Mouse (Mus musculus): ENCODE measurements at regions not wholly inside any gene's neighbourhood (a gene's known extent, or its start where the extent isn't known, plus 50 kb on each side); places are given as distances from the start of the nearest gene placed in this dataset.

- no peak for ATAC-seq
- Histone ChIP-seq H3K27me3 (ENCODE audit: insufficient read depth, low read length) (no peaks in the 10 kb centered on the region), H3K4me2 (ENCODE audit: low read depth, low read length) (no peak overlapping the region), H3K9ac (replicated peaks; ENCODE audit: low read length) (no peak overlapping the region), H3K9me3 (ENCODE audit: low read length) (peaks cover 8% of the 10 kb centered on the region), H3K36me3 (ENCODE audit: insufficient read depth, low read length) (no peaks in the 10 kb centered on the region), H3K27ac (no peak overlapping the region), H3K4me1 (ENCODE audit: insufficient read depth, low read length) (no peaks in the 10 kb centered on the region), H3K4me3 (ENCODE audit: low read length) (no peak overlapping the region)
- TF ChIP-seq CTCF (IDR thresholded peaks at IDR 0.05; ENCODE audit: low read depth), result no peak
- DNase-seq (ENCODE audit: low spot score), result no peak
- WGBS, result 65% methylated on average over 12 of the region's 12 CpGs
Observed at GRCm38 (mm10) chr2:169099678-169100077, 144.3 kb upstream of the Zfp64 start.

GRCm38 (mm10) chr2:169098591-169098990 is 143.2 kb upstream of the Zfp64 start:
- Histone ChIP-seq H3K4me1 (ENCODE audit: insufficient read depth, low read length) (no peaks in the 10 kb centered on the region), H3K9ac (replicated peaks; ENCODE audit: low read length) (no peak overlapping the region), H3K27me3 (ENCODE audit: insufficient read depth, low read length) (no peaks in the 10 kb centered on the region), H3K4me2 (ENCODE audit: low read depth, low read length) (no peak overlapping the region), H3K9me3 (ENCODE audit: low read length) (peaks cover 8% of the 10 kb centered on the region), H3K4me3 (ENCODE audit: low read length) (no peak overlapping the region), H3K36me3 (ENCODE audit: insufficient read depth, low read length) (no peaks in the 10 kb centered on the region), H3K27ac (no peak overlapping the region)
- 88% methylated on average over 6 of the region's 6 CpGs for WGBS
- ATAC-seq (no peak), DNase-seq (ENCODE audit: low spot score) (no peak)
- TF ChIP-seq CTCF (IDR thresholded peaks at IDR 0.05; ENCODE audit: low read depth), result no peak

GRCm38 (mm10) chr2:169094011-169094754 is 138.8 kb upstream of the Zfp64 start:
- no peaks in the 10 kb centered on the region for H3K4me1 ChIP-seq (ENCODE audit: insufficient read depth, low read length)
- H3K4me3 ChIP-seq (ENCODE audit: low read length), result no peak overlapping the region
- H3K9ac ChIP-seq (replicated peaks; ENCODE audit: low read length), result no peak overlapping the region
- peaks cover 4% of the 10 kb centered on the region; the same call in 1 of the 2 replicates for H3K9me3 ChIP-seq (ENCODE audit: low read length)
- DNase-seq (ENCODE audit: low spot score) (peak; percentile 25), ATAC-seq (no peak)
- H3K4me2 ChIP-seq (ENCODE audit: low read depth, low read length), result no peak overlapping the region
- no peaks in the 10 kb centered on the region for H3K27me3 ChIP-seq (ENCODE audit: insufficient read depth, low read length)
- WGBS, result 42% methylated on average over 22 of the region's 22 CpGs
- no peak for TF ChIP-seq CTCF (IDR thresholded peaks at IDR 0.05; ENCODE audit: low read depth)
- H3K27ac ChIP-seq, result peak overlapping the region; percentile 48; the same call in 1 of the 2 replicates
- no peaks in the 10 kb centered on the region for H3K36me3 ChIP-seq (ENCODE audit: insufficient read depth, low read length)

- H3K4me3 ChIP-seq (ENCODE audit: low read length), result no peak overlapping the region
- no peaks in the 10 kb centered on the region for H3K4me1 ChIP-seq (ENCODE audit: insufficient read depth, low read length)
- no peak for ATAC-seq
- H3K9ac ChIP-seq (replicated peaks; ENCODE audit: low read length), result no peak overlapping the region
- H3K27me3 ChIP-seq (ENCODE audit: insufficient read depth, low read length), result no peaks in the 10 kb centered on the region
- H3K9me3 ChIP-seq (ENCODE audit: low read length), result peaks cover 4% of the 10 kb centered on the region; the same call in 1 of the 2 replicates
- H3K4me2 ChIP-seq (ENCODE audit: low read depth, low read length), result no peak overlapping the region
- no peak for DNase-seq (ENCODE audit: low spot score)
- WGBS, result 84% methylated on average over 3 of the region's 3 CpGs
- no peak overlapping the region for H3K27ac ChIP-seq
- H3K36me3 ChIP-seq (ENCODE audit: insufficient read depth, low read length), result no peaks in the 10 kb centered on the region
- peak; percentile 25; the same call in 1 of the 2 replicates for TF ChIP-seq CTCF (IDR thresholded peaks at IDR 0.05; ENCODE audit: low read depth)
Observed at GRCm38 (mm10) chr2:169090256-169090655, 134.9 kb upstream of the Zfp64 start.

GRCm38 (mm10) chr2:169088870-169089484 is 133.6 kb upstream of the Zfp64 start:
- Histone ChIP-seq H3K36me3 (ENCODE audit: insufficient read depth, low read length) (no peaks in the 10 kb centered on the region), H3K4me3 (ENCODE audit: low read length) (no peak overlapping the region), H3K27me3 (ENCODE audit: insufficient read depth, low read length) (no peaks in the 10 kb centered on the region), H3K9me3 (ENCODE audit: low read length) (peaks cover 4% of the 10 kb centered on the region; the same call in 1 of the 2 replicates), H3K9ac (replicated peaks; ENCODE audit: low read length) (no peak overlapping the region), H3K27ac (no peak overlapping the region), H3K4me1 (ENCODE audit: insufficient read depth, low read length) (no peaks in the 10 kb centered on the region), H3K4me2 (ENCODE audit: low read depth, low read length) (no peak overlapping the region)
- ATAC-seq (no peak), DNase-seq (ENCODE audit: low spot score) (peak; percentile 13)
- WGBS, result 72% methylated on average over 16 of the region's 16 CpGs
- no peak for TF ChIP-seq CTCF (IDR thresholded peaks at IDR 0.05; ENCODE audit: low read depth)

GRCm38 (mm10) chr2:169088301-169088700 is 132.9 kb upstream of the Zfp64 start:
- TF ChIP-seq CTCF (IDR thresholded peaks at IDR 0.05; ENCODE audit: low read depth), result 0 out of 2 replicates have a peak, but pooled peaks have one; percentile 13
- 94% methylated on average over 10 of the region's 10 CpGs for WGBS
- peaks cover 4% of the 10 kb centered on the region; the same call in 1 of the 2 replicates for H3K9me3 ChIP-seq (ENCODE audit: low read length)

GRCm38 (mm10) chr2:169071267-169071666 is 115.9 kb upstream of the Zfp64 start:
- Histone ChIP-seq H3K4me2 (ENCODE audit: low read depth, low read length) (no peak overlapping the region), H3K36me3 (ENCODE audit: insufficient read depth, low read length) (no peaks in the 10 kb centered on the region), H3K4me1 (ENCODE audit: insufficient read depth, low read length) (no peaks in the 10 kb centered on the region), H3K4me3 (ENCODE audit: low read length) (no peak overlapping the region), H3K27me3 (ENCODE audit: insufficient read depth, low read length) (no peaks in the 10 kb centered on the region), H3K9ac (replicated peaks; ENCODE audit: low read length) (no peak overlapping the region), H3K9me3 (ENCODE audit: low read length) (no peaks in the 10 kb centered on the region), H3K27ac (no peak overlapping the region)
- no peak for DNase-seq (ENCODE audit: low spot score)
- TF ChIP-seq CTCF (IDR thresholded peaks at IDR 0.05; ENCODE audit: low read depth), result no peak
- no peak for ATAC-seq

More at GRCm38 (mm10) chr2:169088301-169088700, 132.9 kb upstream of the Zfp64 start:
- Histone ChIP-seq H3K27me3 (ENCODE audit: insufficient read depth, low read length) (no peaks in the 10 kb centered on the region), H3K9ac (replicated peaks; ENCODE audit: low read length) (no peak overlapping the region), H3K36me3 (ENCODE audit: insufficient read depth, low read length) (no peaks in the 10 kb centered on the region), H3K4me3 (ENCODE audit: low read length) (no peak overlapping the region), H3K27ac (no peak overlapping the region), H3K4me2 (ENCODE audit: low read depth, low read length) (no peak overlapping the region), H3K4me1 (ENCODE audit: insufficient read depth, low read length) (no peaks in the 10 kb centered on the region)
- ATAC-seq (no peak), DNase-seq (ENCODE audit: low spot score) (no peak)

Data from hindbrain, postnatal 0 days (tissue).